Mouse (Mus musculus) liver, adult 2 months (tissue): Measurements from ENCODE around the gene Rfx2.

ENCODE experiments used
- CTCF ChIP-seq: fragments of 200-500 bp; IDR thresholded peaks from 2 replicates; pipeline ENCODE4 v1.5.1; 2011; ENCODE audit warnings: low read depth, low read length, control low read depth
- POLR2A ChIP-seq: fragments of 200-500 bp; IDR thresholded peaks from 2 replicates; pipeline ENCODE4 v1.6.1; 2011; ENCODE audit warnings: low read length, control low read depth; ENCODE audit not compliant: insufficient read depth; ENCODE audit errors: extremely low read depth

- no peak for TF ChIP-seq POLR2A
- TF ChIP-seq CTCF: no peak
These were observed 61.9 kb downstream of the Rfx2 start for GRCm38 (mm10) chr17:56768941-56769340.
